Mouse (Mus musculus): ENCODE results near the gene Mmachc. TPM values are rescaled to one million over a fixed set of nuclear protein-coding genes. Genes with fewer than 3 reads are reported as not detected.

The Mmachc gene
- 1 to 10 TPM in 8 of 26 experiments, under 1 TPM in 7, not detected in 11; 0.34 to 3.6 (median 1.5) TPM for total RNA-seq (2018; cell fraction: chromatin; rRNA removed)
- total RNA-seq (2018; cell fraction: cytosol; rRNA removed) = 10 to 100 TPM in 1 of 26 experiments, 1 to 10 TPM in 25; 4.2 to 10.0 (median 6.3) TPM
- 1 to 10 TPM in 19 of 26 experiments, under 1 TPM in 6, not detected in 1; 0.50 to 8.3 (median 1.7) TPM for total RNA-seq (2018; cell fraction: nucleus; rRNA removed)
- 5.1 to 10.4 TPM (median 9.4 TPM) in 3 replicates for polyA plus RNA-seq (2018)

DNA sequence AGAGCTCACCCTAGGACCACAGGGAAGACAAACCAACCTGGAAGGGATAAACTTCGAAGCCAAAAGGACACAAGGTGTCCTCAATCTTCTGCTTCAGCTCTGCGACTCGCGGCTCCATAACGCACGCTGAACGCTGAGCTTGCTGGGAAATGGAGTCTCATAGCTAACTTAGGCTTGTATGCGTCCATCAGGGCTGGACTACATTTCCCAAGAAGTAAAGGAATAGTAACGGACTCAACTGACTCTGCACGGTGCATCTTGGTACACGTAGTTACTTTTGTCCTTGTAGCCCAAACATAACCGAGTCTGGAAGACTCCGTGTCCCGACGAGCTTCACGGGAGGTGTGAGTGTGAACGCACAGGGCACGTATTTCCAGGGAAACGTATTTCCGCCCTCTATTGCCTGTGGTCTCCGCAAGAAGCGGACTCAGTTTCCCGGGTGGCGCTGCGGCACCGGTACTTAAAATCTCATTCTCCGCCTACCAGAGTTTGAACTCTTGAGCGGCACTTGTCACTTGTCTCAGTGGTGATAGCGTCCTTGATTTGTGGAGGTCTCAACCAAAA, at the start of gene Mmachc, which contains the start of gene Ccdc163:
Gene Mmachc, minus strand, starts transcription at position 206 of the 564 bp plus-strand sequence.
Gene Ccdc163, plus strand, starts transcription at position 309 of the 564 bp plus-strand sequence.
- WGBS (ENCODE audit: missing documents) = under 1% methylated on average over 29 of the region's 29 CpGs
- Histone ChIP-seq H3K4me3 (ENCODE audit: inconsistent target) (peak within 1 kb of the TSS; percentile 72), H3K27ac (peak within 1 kb of the TSS; percentile 32), H3K36me3 (ENCODE audit: inconsistent target) (no peaks in the 10 kb centered on the region), H3K79me2 (ENCODE audit: inconsistent target) (no peaks in the 10 kb centered on the region)

DNA sequence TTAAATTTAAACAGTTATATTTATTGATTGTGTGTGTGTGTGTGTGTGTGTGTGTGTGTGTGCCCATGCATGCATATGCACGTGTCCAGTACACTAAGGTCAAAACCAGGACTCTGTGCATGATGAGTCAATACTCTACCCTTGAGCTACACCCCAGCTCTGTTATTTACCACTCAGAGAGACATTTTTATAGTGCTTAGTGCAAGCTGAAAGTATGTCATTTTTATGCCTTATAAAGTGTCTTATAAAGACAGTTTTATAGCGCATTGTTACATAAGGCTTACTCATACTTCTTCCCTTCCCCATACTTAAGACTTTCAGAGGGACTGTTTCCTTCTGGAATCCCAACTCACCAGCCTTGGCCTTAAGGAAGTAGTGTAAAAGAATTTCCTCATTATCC, 41.5 kb upstream of the Mmachc start:
- WGBS (ENCODE audit: missing documents) = 85% methylated on average over 2 of the region's 2 CpGs
- H3K4me3 ChIP-seq (ENCODE audit: inconsistent target) = no peak overlapping the region
- no peaks in the 10 kb centered on the region for H3K36me3 ChIP-seq (ENCODE audit: inconsistent target)
- H3K27ac ChIP-seq = no peak overlapping the region
- H3K79me2 ChIP-seq (ENCODE audit: inconsistent target) = no peaks in the 10 kb centered on the region

DNA sequence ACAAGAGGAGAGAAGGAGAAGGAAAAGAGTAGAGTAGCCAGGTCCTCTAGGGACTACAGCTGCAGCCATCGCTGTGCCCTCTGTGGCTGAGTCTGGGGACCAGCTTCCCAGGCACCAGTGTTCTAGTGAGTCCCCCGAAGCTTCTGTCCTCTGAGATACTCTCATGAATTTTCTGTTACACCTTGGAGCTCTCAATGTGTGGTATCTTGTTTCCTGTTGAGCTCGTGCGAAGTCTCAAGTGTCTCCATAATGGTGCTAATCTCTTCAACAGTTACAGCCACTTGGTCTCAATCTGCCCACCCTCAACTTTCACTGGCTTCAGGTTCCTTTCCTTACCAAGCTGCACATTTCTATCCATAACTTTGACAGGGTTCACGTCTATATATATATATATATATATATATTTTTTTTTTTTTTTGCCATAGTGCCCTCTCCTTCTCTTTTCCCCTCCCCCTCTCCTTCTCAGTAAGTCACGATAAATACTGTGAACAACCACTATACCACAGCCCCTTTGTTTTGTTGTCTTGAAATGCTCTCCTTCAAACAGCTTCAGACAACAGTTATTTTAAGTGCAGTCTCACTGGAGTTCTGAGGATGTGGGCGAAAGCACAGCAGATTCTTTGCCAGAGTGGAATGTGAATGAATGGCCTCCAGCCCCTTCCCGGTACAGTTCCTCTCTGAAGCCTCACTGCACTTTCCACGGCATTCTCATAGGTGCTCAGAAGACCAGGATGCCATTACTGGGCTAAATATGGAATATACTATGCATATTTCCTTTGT, 31.0 kb upstream of the Mmachc start:
- H3K27ac ChIP-seq = no peak overlapping the region
- H3K4me3 ChIP-seq (ENCODE audit: inconsistent target) = no peak overlapping the region
- no peaks in the 10 kb centered on the region for H3K36me3 ChIP-seq (ENCODE audit: inconsistent target)
- no peaks in the 10 kb centered on the region for H3K79me2 ChIP-seq (ENCODE audit: inconsistent target)
- WGBS (ENCODE audit: missing documents) = 91% methylated on average over 8 of the region's 9 CpGs

DNA sequence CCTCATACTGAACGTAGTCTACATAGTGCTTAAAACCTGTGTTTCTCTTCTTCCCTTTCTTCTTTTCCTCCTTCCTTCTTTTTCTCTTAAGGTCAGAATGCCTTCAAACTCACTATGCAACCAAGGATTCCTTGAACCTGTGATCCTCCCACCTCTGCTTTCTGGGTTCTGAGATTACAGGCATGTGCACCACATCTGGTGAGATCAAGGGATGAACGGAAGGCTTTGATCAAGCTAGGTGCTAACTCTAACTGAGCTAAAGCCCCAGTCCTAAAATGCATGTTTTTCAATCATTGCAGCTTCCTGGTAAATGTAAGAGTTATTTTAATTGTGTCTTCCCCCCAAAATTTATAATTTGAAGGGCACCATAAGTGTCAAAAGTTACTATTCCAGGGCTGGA, 26.8 kb upstream of the Mmachc start:
- Histone ChIP-seq H3K4me3 (ENCODE audit: inconsistent target) (no peak overlapping the region), H3K79me2 (ENCODE audit: inconsistent target) (no peaks in the 10 kb centered on the region), H3K36me3 (ENCODE audit: inconsistent target) (no peaks in the 10 kb centered on the region), H3K27ac (no peak overlapping the region)
- 94% methylated on average over 2 of the region's 2 CpGs for WGBS (ENCODE audit: missing documents)

GRCm38 (mm10) chr4:116732355-116732754, 24.1 kb upstream of the Mmachc start:
- Histone ChIP-seq H3K4me3 (ENCODE audit: inconsistent target) (no peak overlapping the region), H3K79me2 (ENCODE audit: inconsistent target) (no peaks in the 10 kb centered on the region), H3K36me3 (ENCODE audit: inconsistent target) (no peaks in the 10 kb centered on the region), H3K27ac (no peak overlapping the region)
- 79% methylated on average over 5 of the region's 5 CpGs for WGBS (ENCODE audit: missing documents)

DNA sequence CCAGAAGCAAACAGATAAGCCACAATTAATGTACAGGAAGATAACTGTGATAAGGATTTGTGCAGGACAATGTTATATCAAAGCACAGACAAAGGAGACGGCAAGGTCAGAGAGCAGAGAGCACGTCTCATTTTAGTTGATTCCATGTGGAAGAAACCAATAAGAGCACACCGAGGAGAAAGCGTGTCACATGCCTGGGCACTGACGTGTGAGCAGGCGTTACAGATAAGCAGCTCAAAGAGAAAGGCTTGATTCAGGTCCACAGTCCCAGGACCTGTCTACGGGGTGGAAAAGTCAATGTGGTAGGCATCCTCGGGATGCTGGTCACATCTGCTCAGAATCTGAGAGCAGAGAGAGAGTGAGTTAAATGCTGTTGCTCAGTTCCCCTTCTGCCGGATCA, 22.9 kb upstream of the Mmachc start:
- Histone ChIP-seq H3K4me3 (ENCODE audit: inconsistent target) (no peak overlapping the region), H3K36me3 (ENCODE audit: inconsistent target) (no peaks in the 10 kb centered on the region), H3K79me2 (ENCODE audit: inconsistent target) (no peaks in the 10 kb centered on the region), H3K27ac (no peak overlapping the region)
- 84% methylated on average over 9 of the region's 9 CpGs for WGBS (ENCODE audit: missing documents)

GRCm38 (mm10) chr4:116729532-116729931, 21.3 kb upstream of the Mmachc start:
- Histone ChIP-seq H3K4me3 (ENCODE audit: inconsistent target) (no peak overlapping the region), H3K79me2 (ENCODE audit: inconsistent target) (no peaks in the 10 kb centered on the region), H3K36me3 (ENCODE audit: inconsistent target) (no peaks in the 10 kb centered on the region), H3K27ac (no peak overlapping the region)
- WGBS (ENCODE audit: missing documents) = 98% methylated on average over 3 of the region's 3 CpGs

- H3K27ac ChIP-seq = no peak overlapping the region
- no peak overlapping the region for H3K4me3 ChIP-seq (ENCODE audit: inconsistent target)
- 97% methylated on average over 3 of the region's 3 CpGs for WGBS (ENCODE audit: missing documents)
- H3K79me2 ChIP-seq (ENCODE audit: inconsistent target) = no peaks in the 10 kb centered on the region; the same call in 1 of the 2 replicates
- H3K36me3 ChIP-seq (ENCODE audit: inconsistent target) = no peaks in the 10 kb centered on the region
Measured at GRCm38 (mm10) chr4:116727401-116727800, 19.2 kb upstream of the Mmachc start.

DNA sequence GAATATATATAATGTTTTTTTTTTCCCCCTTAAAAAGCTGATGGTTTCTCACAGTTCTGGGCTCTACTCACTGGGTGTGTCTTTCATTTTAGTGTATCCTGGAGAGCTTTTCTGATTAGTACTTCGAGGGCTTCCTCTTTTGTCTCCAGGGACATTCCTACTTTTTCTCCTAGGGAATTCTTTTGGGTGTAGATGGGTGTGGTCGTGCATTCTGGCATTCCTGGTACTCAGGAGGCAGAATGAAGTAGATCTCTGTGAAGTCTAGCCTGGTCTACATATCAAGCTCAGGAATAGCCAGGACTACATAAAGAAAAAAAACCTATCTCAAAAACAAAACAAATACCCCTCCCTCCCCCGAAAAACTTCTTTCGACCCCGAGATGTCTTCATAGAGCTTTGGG, 17.2 kb upstream of the Mmachc start:
- 84% methylated on average over 4 of the region's 5 CpGs for WGBS (ENCODE audit: missing documents)
- Histone ChIP-seq H3K79me2 (ENCODE audit: inconsistent target) (no peaks in the 10 kb centered on the region; the same call in 1 of the 2 replicates), H3K4me3 (ENCODE audit: inconsistent target) (no peak overlapping the region), H3K27ac (no peak overlapping the region), H3K36me3 (ENCODE audit: inconsistent target) (no peaks in the 10 kb centered on the region)

DNA sequence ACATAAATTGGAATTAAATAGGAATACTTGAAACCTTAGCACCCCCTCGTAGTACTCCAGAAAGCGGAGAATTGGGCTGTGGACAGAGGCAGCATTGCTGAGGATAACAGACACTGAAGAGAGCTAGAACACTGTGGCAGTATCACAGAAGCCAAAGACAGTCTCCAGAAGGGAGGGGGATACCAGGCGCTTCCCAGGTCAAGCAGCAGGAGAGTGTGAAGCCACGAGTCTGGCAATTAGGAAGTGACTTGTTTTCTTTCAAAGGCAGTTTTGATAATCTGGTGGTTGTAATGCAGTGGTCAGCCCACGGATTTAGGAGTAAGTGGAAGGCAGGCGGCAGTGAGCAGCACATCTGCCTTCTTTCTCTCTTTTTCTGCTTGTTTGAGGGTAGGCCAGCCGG, 14.0 kb upstream of the Mmachc start:
- H3K4me3 ChIP-seq (ENCODE audit: inconsistent target) = no peak overlapping the region
- H3K79me2 ChIP-seq (ENCODE audit: inconsistent target) = no peaks in the 10 kb centered on the region; the same call in 1 of the 2 replicates
- no peaks in the 10 kb centered on the region for H3K36me3 ChIP-seq (ENCODE audit: inconsistent target)
- WGBS (ENCODE audit: missing documents) = 81% methylated on average over 6 of the region's 7 CpGs
- H3K27ac ChIP-seq = no peak overlapping the region

DNA sequence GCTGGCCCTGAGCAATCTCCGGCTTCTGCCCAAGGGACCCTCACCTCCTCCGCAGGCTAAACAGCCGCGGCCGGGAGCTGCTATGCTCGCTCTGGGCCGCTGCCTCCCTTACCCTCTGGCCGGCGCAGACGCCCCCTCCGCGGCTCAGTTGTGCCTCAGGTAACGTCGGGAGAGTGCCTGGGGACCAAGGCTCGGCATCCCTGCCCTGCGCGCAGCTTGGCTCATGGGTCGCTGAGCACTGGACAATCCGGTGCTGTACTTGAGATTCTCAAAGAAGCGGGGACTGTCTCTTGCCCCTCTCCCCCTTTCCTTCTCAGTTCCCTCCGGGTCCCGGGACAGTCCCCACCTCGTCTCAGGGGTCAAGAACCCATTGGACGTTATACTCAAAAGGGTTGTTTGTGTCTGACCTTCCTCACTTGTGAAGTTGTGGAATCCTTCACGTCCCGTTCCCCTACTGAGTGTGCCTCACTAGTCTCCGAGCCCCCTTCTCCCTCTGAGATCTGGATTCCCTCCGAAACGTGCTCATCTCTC, 13.0 kb upstream of the Mmachc start:
- H3K4me3 ChIP-seq (ENCODE audit: inconsistent target) = peak overlapping the region; percentile 56
- H3K36me3 ChIP-seq (ENCODE audit: inconsistent target) = no peaks in the 10 kb centered on the region
- WGBS (ENCODE audit: missing documents) = 2% methylated on average over 29 of the region's 29 CpGs
- H3K27ac ChIP-seq = no peak overlapping the region
- no peaks in the 10 kb centered on the region; the same call in 1 of the 2 replicates for H3K79me2 ChIP-seq (ENCODE audit: inconsistent target)

- Histone ChIP-seq H3K27ac (peak within 1 kb of the TSS; percentile 36), H3K36me3 (ENCODE audit: inconsistent target) (no peaks in the 10 kb centered on the region), H3K4me3 (ENCODE audit: inconsistent target) (peak within 1 kb of the TSS; percentile 56), H3K79me2 (ENCODE audit: inconsistent target) (no peaks in the 10 kb centered on the region; the same call in 1 of the 2 replicates)
- WGBS (ENCODE audit: missing documents) = under 1% methylated on average over 32 of the region's 34 CpGs
Measured at GRCm38 (mm10) chr4:116720343-116721097, 12.3 kb upstream of the Mmachc start, which contains the start of gene Tesk2. TSS of gene Tesk2 (plus strand) at chr4:116720948.

- Histone ChIP-seq H3K4me3 (ENCODE audit: inconsistent target) (no peak overlapping the region), H3K36me3 (ENCODE audit: inconsistent target) (0 out of 2 replicates have a peak, but pooled peaks cover 5% of the 10 kb centered on the region), H3K79me2 (ENCODE audit: inconsistent target) (no peaks in the 10 kb centered on the region; the same call in 1 of the 2 replicates), H3K27ac (no peak overlapping the region)
- 28% methylated on average over 3 of the region's 3 CpGs for WGBS (ENCODE audit: missing documents)
Measured at GRCm38 (mm10) chr4:116719396-116719795, 11.2 kb upstream of the Mmachc start.

DNA sequence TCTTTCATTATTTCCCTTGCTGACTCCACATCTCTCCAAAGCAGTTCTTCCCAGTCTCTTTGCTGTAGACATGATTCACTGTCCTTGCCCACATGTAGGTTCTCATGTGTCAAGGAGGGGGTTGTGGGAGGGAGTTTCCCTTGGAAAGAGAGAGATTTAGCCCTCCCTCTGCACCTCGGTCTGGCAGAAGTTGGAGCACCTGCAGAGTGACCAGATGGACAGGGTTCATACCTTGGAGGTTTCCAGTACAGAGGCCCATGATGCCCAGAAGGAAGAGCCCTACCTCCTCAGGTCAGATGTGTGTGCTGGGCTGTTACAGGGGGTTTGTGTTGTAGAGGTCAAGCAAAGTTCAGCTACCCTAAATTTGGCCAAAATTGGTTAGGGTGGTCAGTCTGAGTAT, 4.3 kb upstream of the Mmachc start:
- WGBS (ENCODE audit: missing documents) = 91% methylated on average over 1 of the region's 1 CpGs
- 0 out of 2 replicates have a peak, but pooled peaks cover 5% of the 10 kb centered on the region for H3K36me3 ChIP-seq (ENCODE audit: inconsistent target)
- no peaks in the 10 kb centered on the region for H3K79me2 ChIP-seq (ENCODE audit: inconsistent target)
- no peak overlapping the region for H3K4me3 ChIP-seq (ENCODE audit: inconsistent target)
- H3K27ac ChIP-seq = no peak overlapping the region

Data from macrophage (primary cell).